Mouse (Mus musculus) G1E (cell line): ENCODE data around the gene 4930402F06Rik.

Source experiments
- CTCF ChIP-seq: IDR thresholded peaks from 2 replicates; pipeline ENCODE4 v1.5.1; 2012; ENCODE audit warnings: low read depth, low read length, inconsistent platforms, mixed read lengths
- GATA1 ChIP-seq: IDR thresholded peaks from 2 replicates; pipeline ENCODE4 v1.6.1; 2012; ENCODE audit warnings: borderline replicate concordance, low read length, inconsistent platforms, mixed read lengths
- GATA2 ChIP-seq: IDR thresholded peaks from 2 replicates; pipeline ENCODE4 v1.6.1; 2012; ENCODE audit warnings: low read depth, low read length, inconsistent platforms, borderline replicate concordance
- POLR2AphosphoS5 ChIP-seq: IDR thresholded peaks from 2 replicates; pipeline ENCODE4 v1.6.1; 2012; ENCODE audit warnings: low read depth, low read length, inconsistent platforms; ENCODE audit not compliant: insufficient replicate concordance
- TAL1 ChIP-seq: conservative IDR thresholded peaks from 2 replicates; pipeline ENCODE4 v1.6.1; 2012; ENCODE audit warnings: low read depth, low read length, inconsistent platforms, mixed read lengths

DNA sequence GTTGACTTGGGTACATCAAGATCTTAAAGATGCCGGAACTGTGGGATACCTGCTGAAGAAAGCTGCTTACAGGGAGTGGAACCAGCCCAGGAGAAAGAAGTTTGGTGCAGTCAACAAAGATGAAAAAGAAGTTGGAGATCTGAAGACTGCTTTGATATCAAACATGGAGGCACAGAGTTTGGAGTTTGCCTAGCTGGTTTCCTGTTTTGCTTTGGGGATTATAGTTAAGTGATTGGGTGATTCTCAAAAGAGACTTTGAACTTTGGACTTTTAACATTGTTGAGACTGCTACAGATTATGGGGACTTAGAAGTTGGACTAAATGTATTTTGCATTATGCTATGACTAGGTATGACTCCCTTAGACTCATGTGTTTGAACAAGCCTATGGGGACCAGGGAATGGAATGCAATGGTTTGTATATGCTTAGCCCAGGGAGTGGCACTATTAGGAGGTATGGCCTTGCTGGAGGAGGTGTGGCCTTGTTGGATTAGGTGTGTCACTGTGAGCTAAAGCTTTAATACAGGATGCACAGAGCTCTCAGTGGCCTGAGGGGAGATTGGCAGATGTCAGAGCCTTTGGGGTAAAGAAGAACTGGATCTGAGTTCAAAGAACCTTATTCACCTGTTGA, 26.9 kb upstream of the 4930402F06Rik start:
- TF ChIP-seq CTCF (no peak), GATA1 (no peak), TAL1 (no peak), POLR2AphosphoS5 (no peak), GATA2 (no peak)
